Mouse (Mus musculus) hindbrain, embryonic 11.5 days (tissue): Measurements from ENCODE around the gene Blnk. TPM values are rescaled to one million over a fixed set of nuclear protein-coding genes. Genes with fewer than 3 reads are reported as not detected.

Experiments
- ATAC-seq: fragments of 200-750 bp; cut with Nextera tagmentation; 2 replicates; pipeline ENCODE4 v1.8.0; 2017; ENCODE audit warnings: mild to moderate bottlenecking, moderate TSS enrichment, moderate library complexity; ENCODE audit not compliant: low FRiP score
- DNase-seq: peaks from one replicate; pipeline ENCODE4 v3.0.0-alpha.2; 2015; ENCODE audit warnings: low spot score
- H3K27ac ChIP-seq: fragments of 300-500 bp; sonication (generic); 2 replicates; pipeline ENCODE4 v1.5.1; 2014; ENCODE audit warnings: mild to moderate bottlenecking, low read depth, low read length
- H3K27me3 ChIP-seq: fragments of 300-500 bp; sonication (generic); 2 replicates; pipeline ENCODE4 v1.6.1; 2014; ENCODE audit warnings: mild to moderate bottlenecking, low read length, moderate library complexity, mixed read lengths; ENCODE audit not compliant: control insufficient read depth, insufficient read depth
- H3K36me3 ChIP-seq: fragments of 300-500 bp; sonication (generic); 2 replicates; pipeline ENCODE4 v1.6.1; 2014; ENCODE audit warnings: mild to moderate bottlenecking, low read length, moderate library complexity, mixed read lengths; ENCODE audit not compliant: control insufficient read depth, insufficient read depth
- H3K4me1 ChIP-seq: fragments of 300-500 bp; sonication (generic); replicated peaks from 2 replicates; pipeline ENCODE4 v1.6.1; 2014; ENCODE audit warnings: low read length, mixed read lengths; ENCODE audit not compliant: control insufficient read depth, insufficient read depth
- H3K4me2 ChIP-seq: fragments of 300-500 bp; sonication (generic); replicated peaks from 2 replicates; pipeline ENCODE4 v1.6.1; 2014; ENCODE audit warnings: mild to moderate bottlenecking, low read depth, low read length
- H3K4me3 ChIP-seq: fragments of 300-500 bp; sonication (generic); 2 replicates; pipeline ENCODE4 v1.5.1; 2014; ENCODE audit warnings: low read depth, low read length
- H3K9ac ChIP-seq: fragments of 300-500 bp; sonication (generic); 2 replicates; pipeline ENCODE4 v1.6.1; 2014; ENCODE audit warnings: low read depth, low read length
- H3K9me3 ChIP-seq: fragments of 300-500 bp; sonication (generic); 2 replicates; pipeline ENCODE4 v1.6.1; 2016; ENCODE audit warnings: low read length; ENCODE audit not compliant: control insufficient read depth
- WGBS: fragments of 180-500 bp; shearing (Covaris S2); extraction: QIAGEN DNeasy Blood & Tissue Kit; methylation state at CpG from one replicate; pipeline ENCODE4 v1.1.7; 2014; 5-methylcytosine and 5-hydroxymethylcytosine counted together
- polyA plus RNA-seq: library from polyadenylated mRNA; unstranded; fragments of >200 nt; fragmentation: Nextera tagmentation; extraction: Ambion mirVana; gene quantifications from 2 replicates; pipeline ENCODE4 v1.2.1, GENCODE M21; 2014

The Blnk gene
- polyA plus RNA-seq, 1 experiment from 2014 or later: 0.36 TPM

- DNase-seq: no peak
- ATAC-seq: no peak
- Histone ChIP-seq H3K4me3 (no peak overlapping the region), H3K9me3 (no peaks in the 10 kb centered on the region), H3K27me3 (no peaks in the 10 kb centered on the region), H3K36me3 (no peaks in the 10 kb centered on the region), H3K4me1 (no peaks in the 10 kb centered on the region), H3K27ac (no peak overlapping the region), H3K9ac (no peak overlapping the region), H3K4me2 (no peak overlapping the region)
- WGBS: 80% methylated on average over 7 of the region's 7 CpGs
Measured at GRCm38 (mm10) chr19:40994911-40995310, 576 bp upstream of the Blnk start.

- Histone ChIP-seq H3K9me3 (no peaks in the 10 kb centered on the region), H3K27me3 (no peaks in the 10 kb centered on the region), H3K27ac (no peak overlapping the region), H3K4me2 (no peak overlapping the region), H3K4me3 (no peak overlapping the region), H3K9ac (no peak overlapping the region), H3K36me3 (no peaks in the 10 kb centered on the region), H3K4me1 (no peaks in the 10 kb centered on the region)
- ATAC-seq: no peak
- no peak for DNase-seq
- WGBS: 96% methylated on average over 5 of the region's 5 CpGs
Measured at GRCm38 (mm10) chr19:40993356-40993755, 979 bp downstream of the Blnk start.

- Histone ChIP-seq H3K27ac (no peak overlapping the region), H3K4me1 (no peaks in the 10 kb centered on the region), H3K27me3 (no peaks in the 10 kb centered on the region), H3K4me2 (no peak overlapping the region), H3K9me3 (no peaks in the 10 kb centered on the region), H3K4me3 (no peak overlapping the region), H3K36me3 (no peaks in the 10 kb centered on the region), H3K9ac (no peak overlapping the region)
- DNase-seq: no peak
- ATAC-seq: no peak
- WGBS: 71% methylated on average over 8 of the region's 8 CpGs
Measured at GRCm38 (mm10) chr19:40992517-40993044, 1.8 kb downstream of the Blnk start.

GRCm38 (mm10) chr19:40992096-40992495, 2.2 kb downstream of the Blnk start:
- Histone ChIP-seq H3K4me2 (no peak overlapping the region), H3K4me1 (no peaks in the 10 kb centered on the region), H3K9me3 (no peaks in the 10 kb centered on the region), H3K27ac (no peak overlapping the region), H3K9ac (no peak overlapping the region), H3K27me3 (no peaks in the 10 kb centered on the region), H3K4me3 (no peak overlapping the region), H3K36me3 (no peaks in the 10 kb centered on the region)
- no peak for ATAC-seq
- WGBS: 82% methylated on average over 11 of the region's 11 CpGs
- no peak for DNase-seq

DNA sequence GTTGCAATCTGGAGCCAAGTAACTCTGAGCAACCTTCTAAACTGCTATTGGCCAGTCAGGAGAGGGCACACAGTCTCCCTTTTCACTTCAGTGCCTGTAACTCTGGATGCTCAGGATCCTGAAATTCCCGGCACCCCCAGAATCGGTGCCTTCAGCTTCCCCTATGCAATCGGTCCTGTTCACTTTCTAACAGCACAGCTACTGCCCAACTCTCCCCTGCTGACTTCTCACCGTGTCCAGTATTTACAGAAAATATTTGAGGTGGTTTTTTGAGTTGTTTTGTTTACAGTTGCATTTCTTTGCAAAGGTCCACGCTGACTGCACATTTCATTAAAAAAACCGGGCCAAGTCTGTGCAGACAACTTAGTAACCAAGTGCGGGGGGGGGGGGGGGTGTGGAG, 2.7 kb downstream of the Blnk start:
- Histone ChIP-seq H3K36me3 (no peaks in the 10 kb centered on the region), H3K27me3 (no peaks in the 10 kb centered on the region), H3K4me3 (no peak overlapping the region), H3K9ac (no peak overlapping the region), H3K9me3 (no peaks in the 10 kb centered on the region), H3K4me1 (no peaks in the 10 kb centered on the region), H3K4me2 (no peak overlapping the region), H3K27ac (no peak overlapping the region)
- DNase-seq (no peak), ATAC-seq (no peak)
- 85% methylated on average over 7 of the region's 7 CpGs for WGBS

DNA sequence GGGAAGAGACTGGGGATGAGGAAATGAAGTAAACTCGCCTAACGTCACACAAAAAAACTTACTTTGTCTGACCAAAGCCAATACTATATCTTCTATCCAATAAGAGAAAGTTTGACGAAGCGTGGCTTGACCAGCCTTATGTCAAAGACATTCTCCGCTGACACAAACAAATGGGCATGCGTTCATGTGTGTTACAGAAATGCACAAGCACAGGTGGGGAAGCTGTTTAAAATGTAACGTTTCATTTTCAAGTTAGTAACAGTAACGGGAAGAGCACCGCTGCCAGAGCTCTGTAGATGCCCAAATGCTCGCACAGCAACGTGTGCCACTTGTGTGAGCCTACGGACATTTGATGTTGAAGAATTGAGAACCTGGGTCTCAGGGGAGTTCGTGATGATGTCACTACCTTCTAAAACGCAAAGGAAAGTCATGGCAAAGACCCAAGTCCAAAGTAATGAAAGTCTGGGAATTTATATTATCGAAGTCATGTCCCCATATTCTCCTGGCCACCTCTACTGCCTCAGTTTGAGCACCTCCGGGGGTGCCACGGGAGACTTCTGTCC, 3.5 kb downstream of the Blnk start:
- DNase-seq (no peak), ATAC-seq (no peak)
- 91% methylated on average over 17 of the region's 17 CpGs for WGBS

DNA sequence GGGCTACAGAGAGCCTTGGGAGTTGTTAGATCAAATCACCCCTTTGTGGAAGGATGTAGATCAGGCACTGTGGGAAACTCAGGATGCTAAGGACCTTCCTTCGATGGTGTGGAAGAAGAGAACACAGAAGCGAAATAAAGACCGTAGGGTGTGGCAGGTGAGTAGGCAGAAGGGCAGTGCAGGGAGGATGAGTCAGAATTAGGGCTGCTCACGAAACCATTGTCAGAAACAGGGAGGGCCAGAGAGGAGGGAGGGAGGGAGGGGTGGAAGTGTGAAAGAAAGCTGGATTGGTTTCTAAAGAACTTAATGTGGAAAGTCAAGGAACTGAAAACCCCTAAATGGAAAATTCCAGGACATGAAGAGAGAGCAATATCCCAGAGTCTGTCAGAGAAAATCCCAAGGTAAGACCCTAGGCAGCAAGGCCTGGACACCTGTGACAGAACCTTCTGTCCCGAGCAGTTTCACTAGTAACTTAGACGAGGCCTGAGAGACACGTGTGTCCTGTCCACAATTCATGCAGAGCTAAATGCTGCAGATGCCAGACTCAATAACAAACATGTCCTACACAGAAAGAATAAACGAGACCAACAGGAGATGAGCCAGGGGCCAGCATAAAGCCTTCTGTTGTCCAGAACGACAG, 4.3 kb downstream of the Blnk start:
- H3K27ac ChIP-seq: no peak overlapping the region
- H3K27me3 ChIP-seq: no peaks in the 10 kb centered on the region
- no peak for DNase-seq
- H3K9ac ChIP-seq: no peak overlapping the region
- H3K36me3 ChIP-seq: no peaks in the 10 kb centered on the region
- no peak overlapping the region for H3K4me3 ChIP-seq
- 84% methylated on average over 9 of the region's 9 CpGs for WGBS
- H3K4me1 ChIP-seq: no peaks in the 10 kb centered on the region
- H3K4me2 ChIP-seq: no peak overlapping the region
- ATAC-seq: no peak
- H3K9me3 ChIP-seq: no peaks in the 10 kb centered on the region

More for the DNA sequence above, 3.5 kb downstream of the Blnk start:
- Histone ChIP-seq H3K4me1 (no peaks in the 10 kb centered on the region), H3K36me3 (no peaks in the 10 kb centered on the region), H3K4me2 (no peak overlapping the region), H3K4me3 (no peak overlapping the region), H3K27me3 (no peaks in the 10 kb centered on the region), H3K9ac (no peak overlapping the region), H3K9me3 (no peaks in the 10 kb centered on the region), H3K27ac (no peak overlapping the region)

GRCm38 (mm10) chr19:40988856-40989255, 5.5 kb downstream of the Blnk start:
- Histone ChIP-seq H3K9me3 (no peaks in the 10 kb centered on the region), H3K27ac (no peak overlapping the region), H3K4me3 (no peak overlapping the region), H3K9ac (no peak overlapping the region), H3K36me3 (no peaks in the 10 kb centered on the region), H3K27me3 (no peaks in the 10 kb centered on the region), H3K4me2 (no peak overlapping the region), H3K4me1 (no peaks in the 10 kb centered on the region)
- ATAC-seq: no peak
- no peak for DNase-seq
- 85% methylated on average over 5 of the region's 5 CpGs for WGBS

GRCm38 (mm10) chr19:40984536-40984935, 9.8 kb downstream of the Blnk start:
- 100% methylated on average over 1 of the region's 1 CpGs for WGBS

More at GRCm38 (mm10) chr19:40984536-40984935, 9.8 kb downstream of the Blnk start:
- Histone ChIP-seq H3K4me1 (no peaks in the 10 kb centered on the region), H3K36me3 (no peaks in the 10 kb centered on the region), H3K4me3 (no peak overlapping the region), H3K9ac (no peak overlapping the region), H3K9me3 (no peaks in the 10 kb centered on the region), H3K27me3 (no peaks in the 10 kb centered on the region), H3K27ac (no peak overlapping the region), H3K4me2 (no peak overlapping the region)
- ATAC-seq (no peak), DNase-seq (no peak)
